Mouse (Mus musculus): ENCODE measurements around the gene Hist1h2bn. TPM values are rescaled to one million over a fixed set of nuclear protein-coding genes. Genes with fewer than 3 reads are reported as not detected.

Gene Hist1h2bn
- total and polyA plus RNA-seq, 3 experiments: 5.6 to 1,714 TPM; not detected in 1

- H3K36me3 ChIP-seq (ENCODE audit: control insufficient read depth in 1 of 2, insufficient read depth in 2 of 2, low read length in 2 of 2): no peaks in the 10 kb centered on the region; a peak in 1 of 4 replicates
Observed at GRCm38 (mm10) chr13:21729544-21729943, 24.4 kb upstream of the Hist1h2bn start.

GRCm38 (mm10) chr13:21733466-21733865, 20.5 kb upstream of the Hist1h2bn start:
- Histone ChIP-seq H3K27ac (ENCODE audit: control insufficient read depth, low read depth, low read length) (no peak overlapping the region), H3K9ac (ENCODE audit: control insufficient read depth, low read depth, low read length, poor library complexity, severe bottlenecking) (no peak overlapping the region), H3K36me3 (ENCODE audit: control insufficient read depth in 1 of 2, insufficient read depth in 2 of 2, low read length in 2 of 2) (peaks cover 0 to 4% of the 10 kb centered on the region in 2 experiments; a peak in 2 of 4 replicates), H3K27me3 (ENCODE audit: control insufficient read depth in 1 of 2, insufficient read depth in 2 of 2, low read length in 2 of 2) (no peaks in the 10 kb centered on the region), H3K4me3 (ENCODE audit: control insufficient read depth in 1 of 2, insufficient read depth in 1 of 2, low read depth in 2 of 2, low read length in 2 of 2) (no peak overlapping the region), H3K4me1 (ENCODE audit: control insufficient read depth in 1 of 2, insufficient read depth in 2 of 2, low read length in 2 of 2) (peaks cover 0 to 10% of the 10 kb centered on the region in 2 experiments; a peak in 2 of 4 replicates), H3K9me3 (replicated peaks; ENCODE audit: insufficient read depth, low read length) (no peaks in the 10 kb centered on the region; the same call in 1 of the 2 replicates), H3K79me2 (ENCODE audit: control insufficient read depth, insufficient read depth, low read length, poor library complexity) (no peaks in the 10 kb centered on the region; the same call in 1 of the 2 replicates)
- peak; percentile 65 for DNase-seq (ENCODE audit: low read depth, low spot score)
- TF ChIP-seq ZMIZ1 (IDR thresholded peaks at IDR 0.05; ENCODE audit: low read depth, low read length) (no peak), CTCF (IDR thresholded peaks at IDR 0.05 in 2 of 3, conservative IDR thresholded peaks at IDR 0.05 in 1 of 3; ENCODE audit: control insufficient read depth in 1 of 3, insufficient read depth in 1 of 3, low read depth in 2 of 3, low read length in 3 of 3, poor library complexity in 1 of 3, severe bottlenecking in 1 of 3) (peak; percentile 13 to 32 (median 27); a peak in 4 of 6 replicates), SMC3 (IDR thresholded peaks at IDR 0.05; ENCODE audit: low read depth, low read length) (0 out of 2 replicates have a peak, but pooled peaks have one; percentile 9)

More at GRCm38 (mm10) chr13:21729544-21729943, 24.4 kb upstream of the Hist1h2bn start:
- Histone ChIP-seq H3K27ac (ENCODE audit: control insufficient read depth, low read depth, low read length) (no peak overlapping the region), H3K4me3 (ENCODE audit: control insufficient read depth in 1 of 2, insufficient read depth in 1 of 2, low read depth in 2 of 2, low read length in 2 of 2) (no peak overlapping the region), H3K9ac (ENCODE audit: control insufficient read depth, low read depth, low read length, poor library complexity, severe bottlenecking) (no peak overlapping the region), H3K79me2 (ENCODE audit: control insufficient read depth, insufficient read depth, low read length, poor library complexity) (no peaks in the 10 kb centered on the region; the same call in 1 of the 2 replicates), H3K4me1 (ENCODE audit: control insufficient read depth in 1 of 2, insufficient read depth in 2 of 2, low read length in 2 of 2) (peaks cover 0 to 10% of the 10 kb centered on the region in 2 experiments; a peak in 2 of 4 replicates), H3K27me3 (ENCODE audit: control insufficient read depth in 1 of 2, insufficient read depth in 2 of 2, low read length in 2 of 2) (no peaks in the 10 kb centered on the region), H3K9me3 (replicated peaks; ENCODE audit: insufficient read depth, low read length) (no peaks in the 10 kb centered on the region; the same call in 1 of the 2 replicates)
- TF ChIP-seq MAX (IDR thresholded peaks at IDR 0.05; ENCODE audit: low read length) (no peak), GATA1 (IDR thresholded peaks at IDR 0.05; ENCODE audit: low read depth, low read length) (no peak), POLR2A (IDR thresholded peaks at IDR 0.05; ENCODE audit: control insufficient read depth in 1 of 2, insufficient read depth in 1 of 2, low read depth in 1 of 2, low read length in 2 of 2, poor library complexity in 1 of 2) (no peak), TAL1 (IDR thresholded peaks at IDR 0.05; ENCODE audit: low read length) (no peak), MAZ (IDR thresholded peaks at IDR 0.05; ENCODE audit: low read depth, low read length) (no peak), CTCF (IDR thresholded peaks at IDR 0.05 in 2 of 3, conservative IDR thresholded peaks at IDR 0.05 in 1 of 3; ENCODE audit: control insufficient read depth in 1 of 3, insufficient read depth in 1 of 3, low read depth in 2 of 3, low read length in 3 of 3, poor library complexity in 1 of 3, severe bottlenecking in 1 of 3) (no peak), ETS1 (IDR thresholded peaks at IDR 0.05; ENCODE audit: low read depth, low read length) (no peak), E2F4 (IDR thresholded peaks at IDR 0.05; ENCODE audit: borderline replicate concordance, low read depth, low read length) (no peak), MXI1 (IDR thresholded peaks at IDR 0.05; ENCODE audit: low read depth, low read length) (no peak), RAD21 (IDR thresholded peaks at IDR 0.05; ENCODE audit: low read depth, low read length) (no peak), CHD1 (IDR thresholded peaks at IDR 0.05; ENCODE audit: low read depth, low read length) (no peak), SIN3A (IDR thresholded peaks at IDR 0.05; ENCODE audit: low read length) (no peak), ZNF384 (IDR thresholded peaks at IDR 0.05; ENCODE audit: low read depth, low read length) (no peak), ZMIZ1 (IDR thresholded peaks at IDR 0.05; ENCODE audit: low read depth, low read length) (no peak), RCOR1 (IDR thresholded peaks at IDR 0.05; ENCODE audit: low read depth, low read length) (no peak), MAFK (IDR thresholded peaks at IDR 0.05; ENCODE audit: borderline replicate concordance, low read depth, low read length) (no peak), SMC3 (IDR thresholded peaks at IDR 0.05; ENCODE audit: low read depth, low read length) (no peak)
- DNase-seq (ENCODE audit: low read depth, low spot score): no peak

All from MEL (cell line).